Mouse (Mus musculus): ENCODE data around the gene Mto1.

The Mto1 gene

GRCm38 (mm10) chr9:78447973-78448873 lies at the start of gene Mto1, which contains the start of gene Gm17324:
TSS of gene Mto1 (plus strand) at chr9:78448208.
TSS of gene Gm17324 (minus strand) at chr9:78448786.
- DNase-seq (ENCODE audit: low spot score in 2 of 2) = peak; percentile 80 to 88

- no peak for DNase-seq (ENCODE audit: low spot score in 2 of 2)
Observed at GRCm38 (mm10) chr9:78400570-78400969, 47.4 kb upstream of the Mto1 start.

- no peak for DNase-seq (ENCODE audit: low spot score in 2 of 2)
Observed at GRCm38 (mm10) chr9:78401596-78401995, 46.4 kb upstream of the Mto1 start.

DNA sequence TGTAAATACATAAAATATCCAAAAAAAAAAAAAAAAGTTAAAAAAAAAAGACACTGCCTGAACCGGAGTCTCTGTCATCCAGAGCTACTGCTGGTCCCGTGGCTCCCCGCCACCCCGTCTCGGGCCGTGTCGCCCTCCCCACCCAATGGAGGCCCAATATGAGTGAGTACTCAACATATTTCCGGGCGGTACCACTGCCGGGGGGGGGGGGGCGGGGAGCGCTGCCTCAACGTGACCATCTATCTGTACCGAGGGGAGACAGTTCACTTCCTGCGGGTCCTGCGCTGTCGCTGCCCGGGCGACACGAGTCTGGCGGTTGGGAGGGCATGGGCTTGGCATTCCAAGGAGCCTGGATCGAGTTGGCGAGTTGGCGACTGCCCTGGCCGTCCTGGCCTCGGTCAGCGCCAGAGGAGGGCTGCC lies 20.6 kb upstream of the Mto1 start:
- peak in 1 of 2 experiments; percentile 3 for DNase-seq (ENCODE audit: low spot score in 2 of 2)

DNA sequence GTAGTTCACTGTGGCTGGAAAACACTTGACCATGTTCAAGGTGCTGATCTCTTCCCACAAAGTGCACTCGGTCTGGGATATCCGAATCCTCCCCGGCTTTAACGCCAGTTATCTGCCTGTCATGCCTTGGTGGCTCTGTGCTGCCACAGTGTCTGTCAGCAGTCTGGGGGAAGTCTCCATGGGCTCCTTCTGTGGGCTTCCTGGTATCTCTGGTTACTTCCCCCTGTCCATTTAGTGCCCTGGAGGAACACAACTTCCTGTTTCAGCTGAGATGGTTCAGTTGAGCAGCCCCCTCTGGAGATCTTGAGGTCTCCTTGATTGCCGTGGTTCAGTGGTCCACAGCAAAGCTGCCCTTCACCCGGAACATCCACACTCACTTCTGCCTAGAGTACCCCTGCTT lies 19.8 kb upstream of the Mto1 start:
- no peak for DNase-seq (ENCODE audit: low spot score in 2 of 2)

GRCm38 (mm10) chr9:78428870-78429432 lies 19.1 kb upstream of the Mto1 start:
- no peak for DNase-seq (ENCODE audit: low spot score in 2 of 2)

- DNase-seq (ENCODE audit: low spot score in 2 of 2) = no peak
Observed at GRCm38 (mm10) chr9:78429551-78429950, 18.5 kb upstream of the Mto1 start.

- no peak for DNase-seq (ENCODE audit: low spot score in 2 of 2)
Observed at GRCm38 (mm10) chr9:78430486-78430885, 17.5 kb upstream of the Mto1 start.

- no peak for DNase-seq (ENCODE audit: low spot score in 2 of 2)
Observed at GRCm38 (mm10) chr9:78432471-78432870, 15.5 kb upstream of the Mto1 start.

DNA sequence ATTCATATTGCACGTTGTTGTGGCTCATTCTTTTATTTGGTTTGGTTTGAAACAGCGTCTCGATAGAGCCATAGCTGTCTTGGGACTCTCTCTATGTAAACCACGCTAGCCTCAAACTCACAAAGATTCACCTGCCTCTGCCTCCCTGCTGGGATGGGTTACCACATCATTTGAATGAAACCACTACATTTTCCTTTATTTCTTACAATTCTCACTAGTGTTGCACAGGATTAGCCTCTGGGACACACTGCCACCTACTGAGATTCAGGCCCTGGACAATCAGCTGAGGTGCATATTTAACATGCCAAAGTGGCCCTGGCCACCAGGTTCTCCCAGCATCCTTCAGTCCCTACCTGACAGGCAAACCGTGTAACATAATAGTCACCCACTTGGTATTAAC lies 8.6 kb upstream of the Mto1 start:
- DNase-seq (ENCODE audit: low spot score in 2 of 2) = no peak

DNA sequence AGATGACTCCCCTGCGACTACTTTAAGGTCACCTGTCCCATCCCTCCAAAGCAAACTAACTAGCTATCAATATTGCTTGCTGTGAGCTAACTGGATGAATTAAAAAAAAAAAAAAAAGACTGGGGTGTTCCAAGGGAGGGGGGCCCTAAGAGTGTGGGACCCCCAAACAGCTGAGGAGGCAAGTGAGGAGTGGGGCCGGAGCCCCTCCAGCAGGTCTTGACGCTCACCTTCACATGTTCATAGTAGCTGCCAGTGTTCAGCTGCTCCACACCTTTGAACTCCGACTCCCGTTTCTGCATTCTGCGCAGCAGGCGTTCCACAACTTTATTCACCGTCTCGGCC lies 5.8 kb upstream of the Mto1 start:
- DNase-seq (ENCODE audit: low spot score in 2 of 2) = no peak

GRCm38 (mm10) chr9:78442579-78443392 lies 5.2 kb upstream of the Mto1 start, which contains the start of gene Cgas:
TSS of gene Cgas (minus strand) at chr9:78443237.
- DNase-seq (ENCODE audit: low spot score in 2 of 2) = peak in 1 of 2 experiments; percentile 20

- DNase-seq (ENCODE audit: low spot score in 2 of 2) = no peak
Observed at GRCm38 (mm10) chr9:78447606-78447972, 419 bp upstream of the Mto1 start.

GRCm38 (mm10) chr9:78450404-78450803 lies 2.4 kb downstream of the Mto1 start:
- DNase-seq (ENCODE audit: low spot score in 2 of 2) = no peak

- peak in 1 of 2 experiments; percentile 28 for DNase-seq (ENCODE audit: low spot score in 2 of 2)
Observed at GRCm38 (mm10) chr9:78451382-78451781, 3.4 kb downstream of the Mto1 start.

DNA sequence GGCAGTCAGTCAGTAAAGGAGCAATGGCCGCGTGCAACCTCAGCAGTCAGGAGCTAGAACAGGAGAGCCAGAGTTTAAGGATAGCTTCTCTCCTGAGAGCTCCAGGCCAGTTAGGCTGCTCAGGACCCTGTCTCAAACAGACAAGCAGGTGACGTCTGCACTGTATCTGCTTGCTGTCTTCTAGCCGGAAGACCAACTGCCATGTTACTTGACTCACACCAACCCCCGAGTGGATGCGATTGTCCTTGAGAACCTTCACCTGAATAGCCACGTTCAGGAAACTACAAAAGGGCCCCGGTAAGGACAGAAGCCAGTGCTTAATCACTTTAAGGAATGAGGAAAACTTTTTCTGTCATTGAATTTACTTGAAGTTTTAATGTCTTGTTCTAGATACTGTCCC lies 9.0 kb downstream of the Mto1 start:
- no peak for DNase-seq (ENCODE audit: low spot score in 2 of 2)

DNA sequence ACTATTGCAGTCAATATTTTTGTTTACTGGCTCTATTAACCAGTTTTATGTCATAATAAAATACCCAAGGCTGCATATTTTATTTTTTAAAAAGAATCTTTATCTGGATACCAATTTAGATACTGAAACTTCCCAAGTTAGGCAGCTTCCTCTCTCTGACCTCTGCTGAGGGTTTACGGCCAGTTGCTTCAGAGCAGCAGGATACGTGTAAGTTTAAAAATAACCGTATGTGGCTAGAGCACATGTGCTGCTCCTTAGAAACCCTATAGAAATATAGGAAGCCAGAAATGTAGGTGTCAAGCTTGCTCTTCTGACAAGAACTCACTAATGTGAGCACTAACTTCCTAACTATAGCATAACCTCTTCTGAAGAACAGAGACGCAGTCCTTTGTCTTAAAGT lies 15.3 kb downstream of the Mto1 start:
- DNase-seq (ENCODE audit: low spot score in 2 of 2) = no peak

DNA sequence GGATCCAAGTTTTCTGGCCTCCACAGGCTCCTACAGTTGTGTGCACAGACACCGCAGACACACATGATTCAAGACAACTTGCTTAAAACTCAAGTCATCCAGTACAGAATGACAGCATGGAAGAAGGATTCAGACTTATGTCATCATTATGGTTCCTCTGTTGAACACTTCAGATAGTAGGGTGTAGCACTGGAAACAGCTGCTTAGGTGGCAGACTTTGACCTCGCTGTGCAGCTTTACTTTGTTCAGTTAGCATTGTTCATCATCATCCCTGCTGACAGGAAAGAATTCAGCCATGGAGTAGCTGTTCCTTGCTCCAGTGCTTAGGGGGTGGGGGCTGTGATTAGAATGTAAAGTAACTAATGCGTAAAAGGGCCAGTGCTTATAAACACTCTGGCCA lies 17.7 kb downstream of the Mto1 start:
- no peak for DNase-seq (ENCODE audit: low spot score in 2 of 2)

DNA sequence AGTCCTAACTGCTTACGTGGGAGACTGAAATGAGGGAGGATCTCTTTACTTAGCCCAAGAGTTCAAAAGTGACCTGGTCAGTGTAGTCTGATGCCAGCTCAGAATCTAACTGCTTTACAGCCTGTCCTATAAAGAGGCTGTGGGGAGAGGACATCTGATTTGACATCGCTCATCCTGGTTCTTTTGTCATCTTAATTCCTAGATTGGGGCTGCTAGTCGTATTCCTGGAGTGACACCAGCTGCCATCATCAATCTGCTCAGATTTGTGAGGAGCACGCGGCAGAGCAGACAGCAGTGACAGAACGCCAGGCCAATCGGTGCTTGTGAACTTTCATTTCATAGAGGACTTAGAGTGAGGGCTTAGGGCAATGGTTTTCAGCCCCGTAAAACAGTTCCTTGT lies 25.6 kb downstream of the Mto1 start:
- no peak for DNase-seq (ENCODE audit: low spot score in 2 of 2)

GRCm38 (mm10) chr9:78474270-78474669 lies 26.3 kb downstream of the Mto1 start:
- no peak for DNase-seq (ENCODE audit: low spot score in 2 of 2)

DNA sequence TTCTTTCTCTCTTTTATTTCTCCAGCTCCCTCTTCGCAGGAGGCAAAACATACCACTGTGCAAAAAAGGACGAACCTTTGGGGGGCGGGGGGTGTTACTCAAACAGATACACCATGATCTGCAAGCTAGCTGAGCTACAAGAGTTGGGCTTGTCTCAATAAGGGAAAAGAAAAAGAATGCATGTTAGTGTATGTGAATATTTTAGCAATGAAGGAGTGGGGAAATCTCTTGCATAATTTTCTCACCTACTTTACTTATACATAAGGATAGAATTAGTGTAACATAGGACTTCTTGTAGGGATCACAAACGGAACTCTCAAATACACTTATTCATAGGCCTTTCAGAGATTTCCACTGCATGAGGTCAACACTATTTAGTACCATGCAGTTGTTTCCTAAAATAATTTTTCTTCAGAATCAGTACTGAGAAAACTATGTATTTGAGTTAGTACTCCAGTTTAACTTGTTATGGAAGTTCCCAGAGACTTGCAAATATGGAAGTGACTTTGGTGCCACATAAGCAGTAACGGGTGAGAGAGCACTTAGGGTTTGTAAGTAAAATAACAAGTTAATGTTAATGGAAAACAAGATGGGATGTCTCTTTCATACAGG lies 26.9 kb downstream of the Mto1 start:
- DNase-seq (ENCODE audit: low spot score in 2 of 2) = no peak

DNA sequence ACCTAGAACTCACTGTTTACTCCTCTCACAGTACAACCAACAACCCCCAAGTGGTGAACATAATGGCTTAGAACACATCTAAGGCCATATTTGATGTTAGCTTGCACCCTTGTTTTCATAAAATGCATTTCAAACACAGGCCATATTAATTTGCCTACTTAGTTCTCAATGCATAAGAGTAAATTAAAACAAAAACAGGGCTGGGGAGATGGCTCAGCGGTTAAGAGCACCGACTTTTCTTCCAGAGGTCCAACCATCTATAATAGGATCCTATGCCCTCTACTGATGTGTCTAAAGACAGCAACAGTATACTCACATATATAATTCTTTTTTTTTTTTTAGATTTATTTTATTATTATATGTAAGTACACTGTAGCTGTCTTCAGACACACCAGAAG lies 27.4 kb downstream of the Mto1 start:
- no peak for DNase-seq (ENCODE audit: low spot score in 2 of 2)
